Mouse (Mus musculus): Measurements from ENCODE around the gene Marc1. TPM values are rescaled to one million over a fixed set of nuclear protein-coding genes. Genes with fewer than 3 reads are reported as not detected.

Marc1 gene
- polyA plus RNA-seq, 1 experiment from 2014 or later, result 0.26 TPM

GRCm38 (mm10) chr1:184737228-184737627, 73.9 kb downstream of the Marc1 start:
- H3K9ac ChIP-seq (replicated peaks; ENCODE audit: low read length), result no peak overlapping the region
- H3K27me3 ChIP-seq (ENCODE audit: insufficient read depth, low read length), result peaks cover 67% of the 10 kb centered on the region
- 30% methylated on average over 2 of the region's 2 CpGs for WGBS

More at GRCm38 (mm10) chr1:184737228-184737627, 73.9 kb downstream of the Marc1 start:
- no peak overlapping the region for H3K4me2 ChIP-seq (replicated peaks; ENCODE audit: low read depth, low read length)
- no peaks in the 10 kb centered on the region for H3K9me3 ChIP-seq (ENCODE audit: low read length)
- no peak overlapping the region for H3K27ac ChIP-seq (ENCODE audit: low read length)
- no peak overlapping the region for H3K4me3 ChIP-seq (ENCODE audit: low read length)
- no peaks in the 10 kb centered on the region for H3K36me3 ChIP-seq (ENCODE audit: insufficient read depth, low read length)
- no peak for ATAC-seq (ENCODE audit: low FRiP score, low TSS enrichment)
- peaks cover 14% of the 10 kb centered on the region for H3K4me1 ChIP-seq (ENCODE audit: insufficient read depth, low read length)

MicroRNAs within 50 kb of the gene (microRNA counts, 519-probe panel; counts per million panel counts)
- 3,552 counts per million, percentile 82 among the panel's probes with 10 or more counts for microRNA mmu-miR-1981

Small RNAs within 50 kb of the gene (microRNA-seq; reads per million reads assigned to microRNA genes)
- gene Mir1981, result 67.5 reads per million, percentile 52 among the genes with 10 or more reads in this experiment

Other genes with a start within 250 kb of the Marc1 start
- 12.8 and 13.2 TPM in 2 replicates for gene Hlx, start 78.7 kb downstream of the Marc1 start, polyA plus RNA-seq (2015; fragmentation: Nextera tagmentation; extraction: Ambion mirVana)
- 196 and 228 TPM in 2 replicates for gene Marc2, start 35.1 kb upstream of the Marc1 start, polyA plus RNA-seq (2015; fragmentation: Nextera tagmentation; extraction: Ambion mirVana)
- gene C130074G19Rik, start 71.9 kb upstream of the Marc1 start, polyA plus RNA-seq (2015; fragmentation: Nextera tagmentation; extraction: Ambion mirVana), result 3.1 and 3.9 TPM in 2 replicates
- 1.8 and 2.0 TPM in 2 replicates for gene Mark1, start 188.3 kb upstream of the Marc1 start, polyA plus RNA-seq (2015; fragmentation: Nextera tagmentation; extraction: Ambion mirVana)

Measured in kidney, embryonic 16.5 days (tissue).